Mouse (Mus musculus) heart, postnatal 0 days (tissue): Measurements from ENCODE around the gene Arhgap42. TPM values are rescaled to one million over a fixed set of nuclear protein-coding genes. Genes with fewer than 3 reads are reported as not detected.

Experiments
- ATAC-seq: fragments of 200-750 bp; cut with Nextera tagmentation; 2 replicates; pipeline ENCODE4 v1.8.0; 2017; ENCODE audit warnings: low read depth, moderate number of reproducible peaks, moderate library complexity; ENCODE audit not compliant: insufficient read depth
- DNase-seq: peaks from one replicate; pipeline ENCODE4 v3.0.0-alpha.2; 2016; ENCODE audit warnings: low spot score
- H3K27ac ChIP-seq: fragments of 300-500 bp; sonication (generic); 2 replicates; pipeline ENCODE4 v1.5.1; 2014; ENCODE audit warnings: low read depth, mild to moderate bottlenecking
- H3K27me3 ChIP-seq: fragments of 300-500 bp; sonication (generic); 2 replicates; pipeline ENCODE4 v1.6.1; 2014; ENCODE audit warnings: low read length, mixed read lengths; ENCODE audit not compliant: control insufficient read depth, insufficient read depth
- H3K36me3 ChIP-seq: fragments of 300-500 bp; sonication (generic); replicated peaks from 2 replicates; pipeline ENCODE4 v1.6.1; 2014; ENCODE audit warnings: low read length, mixed read lengths; ENCODE audit not compliant: control insufficient read depth, insufficient read depth
- H3K4me1 ChIP-seq: fragments of 300-500 bp; sonication (generic); 2 replicates; pipeline ENCODE4 v1.6.1; 2014; ENCODE audit warnings: antibody characterized with exemption; ENCODE audit not compliant: control insufficient read depth, insufficient read depth
- H3K4me2 ChIP-seq: fragments of 300-500 bp; sonication (generic); 2 replicates; pipeline ENCODE4 v1.6.1; 2014; ENCODE audit warnings: low read depth, mild to moderate bottlenecking, low read length, moderate library complexity
- H3K4me3 ChIP-seq: fragments of 300-500 bp; sonication (generic); 2 replicates; pipeline ENCODE4 v1.5.1; 2014; ENCODE audit warnings: low read depth, low read length
- H3K9ac ChIP-seq: fragments of 300-500 bp; sonication (generic); replicated peaks from 2 replicates; pipeline ENCODE4 v1.6.1; 2014; ENCODE audit warnings: low read depth, low read length, mixed read lengths
- H3K9me3 ChIP-seq: fragments of 300-500 bp; sonication (generic); replicated peaks from 2 replicates; pipeline ENCODE4 v1.6.1; 2016; ENCODE audit warnings: low read length; ENCODE audit not compliant: control insufficient read depth
- CTCF ChIP-seq: IDR thresholded peaks from 2 replicates; pipeline ENCODE4 v1.5.1; 2016; ENCODE audit warnings: antibody characterized with exemption, control low read depth, low read depth
- EP300 ChIP-seq: IDR thresholded peaks from 2 replicates; pipeline ENCODE4 v1.6.1; 2016; ENCODE audit warnings: antibody characterized with exemption, low read depth
- WGBS: fragments of 180-500 bp; shearing (Covaris S2); extraction: QIAGEN DNeasy Blood & Tissue Kit; methylation state at CpG from one replicate; pipeline ENCODE4 v1.1.7; 2014; 5-methylcytosine and 5-hydroxymethylcytosine counted together
- polyA plus RNA-seq: library from polyadenylated mRNA; unstranded; fragments of >200 nt; fragmentation: Nextera tagmentation; extraction: Ambion mirVana; gene quantifications from 2 replicates; pipeline ENCODE4 v1.2.1, GENCODE M21; 2015
- total RNA-seq: library from RNA; depleted of rRNA; stranded (reverse); fragments of >200 nt; gene quantifications from 2 replicates; pipeline ENCODE4 v1.2.3, GENCODE M21; 2014; ENCODE audit warnings: low replicate concordance; rRNA removed

Gene Arhgap42
- total RNA-seq: 4.6 and 7.9 TPM in 2 replicates
- polyA plus RNA-seq: 8.1 TPM in 2 replicates

GRCm38 (mm10) chr9:9238438-9239391, at the start of gene Arhgap42:
Gene Arhgap42 (minus strand): TSS chr9:9239101.
- Histone ChIP-seq H3K4me2 (peak within 1 kb of the TSS; percentile 72), H3K4me1 (peaks cover 4% of the 10 kb centered on the region), H3K27me3 (no peaks in the 10 kb centered on the region), H3K9me3 (no peaks in the 10 kb centered on the region), H3K9ac (peak within 1 kb of the TSS; percentile 70), H3K4me3 (peak within 1 kb of the TSS; percentile 71), H3K36me3 (no peaks in the 10 kb centered on the region), H3K27ac (peak within 1 kb of the TSS; percentile 83)
- TF ChIP-seq CTCF: peak; percentile 63
- no peak for TF ChIP-seq EP300
- DNase-seq (peak; percentile 82), ATAC-seq (peak; percentile 93)
- under 1% methylated on average over 61 of the region's 78 CpGs for WGBS

GRCm38 (mm10) chr9:9288140-9288539, 49.2 kb upstream of the Arhgap42 start:
- Histone ChIP-seq H3K4me3 (no peak overlapping the region), H3K27me3 (no peaks in the 10 kb centered on the region), H3K36me3 (no peaks in the 10 kb centered on the region), H3K4me2 (no peak overlapping the region), H3K9ac (no peak overlapping the region), H3K4me1 (no peaks in the 10 kb centered on the region), H3K27ac (no peak overlapping the region), H3K9me3 (no peaks in the 10 kb centered on the region)
- no peak for ATAC-seq
- 78% methylated on average over 2 of the region's 2 CpGs for WGBS
- DNase-seq: no peak
- TF ChIP-seq EP300 (no peak), CTCF (no peak)

GRCm38 (mm10) chr9:9269305-9269704, 30.4 kb upstream of the Arhgap42 start:
- WGBS: 26% methylated on average over 2 of the region's 2 CpGs
- no peak overlapping the region for H3K9ac ChIP-seq
- TF ChIP-seq EP300 (no peak), CTCF (no peak)

GRCm38 (mm10) chr9:9267606-9268601, 29.0 kb upstream of the Arhgap42 start:
- 69% methylated on average over 6 of the region's 6 CpGs for WGBS
- H3K27me3 ChIP-seq: no peaks in the 10 kb centered on the region
- DNase-seq (no peak), ATAC-seq (no peak)
- H3K4me1 ChIP-seq: no peaks in the 10 kb centered on the region
- no peak overlapping the region for H3K4me2 ChIP-seq
- H3K36me3 ChIP-seq: no peaks in the 10 kb centered on the region
- H3K27ac ChIP-seq: no peak overlapping the region
- H3K9me3 ChIP-seq: no peaks in the 10 kb centered on the region
- H3K4me3 ChIP-seq: no peak overlapping the region
- TF ChIP-seq EP300 (no peak), CTCF (no peak)
- no peak overlapping the region for H3K9ac ChIP-seq

More at GRCm38 (mm10) chr9:9269305-9269704, 30.4 kb upstream of the Arhgap42 start:
- H3K9me3 ChIP-seq: no peaks in the 10 kb centered on the region
- H3K4me1 ChIP-seq: no peaks in the 10 kb centered on the region
- ATAC-seq (no peak), DNase-seq (no peak)
- H3K36me3 ChIP-seq: no peaks in the 10 kb centered on the region
- H3K4me2 ChIP-seq: no peak overlapping the region
- H3K27me3 ChIP-seq: no peaks in the 10 kb centered on the region
- no peak overlapping the region for H3K4me3 ChIP-seq
- H3K27ac ChIP-seq: no peak overlapping the region

GRCm38 (mm10) chr9:9263543-9263942, 24.6 kb upstream of the Arhgap42 start:
- H3K9ac ChIP-seq: no peak overlapping the region
- no peaks in the 10 kb centered on the region for H3K36me3 ChIP-seq
- no peak overlapping the region for H3K4me3 ChIP-seq
- WGBS: 42% methylated on average over 1 of the region's 1 CpGs
- no peaks in the 10 kb centered on the region for H3K27me3 ChIP-seq
- no peak overlapping the region for H3K27ac ChIP-seq
- H3K4me1 ChIP-seq: no peaks in the 10 kb centered on the region
- ATAC-seq (no peak), DNase-seq (no peak)
- no peak for TF ChIP-seq CTCF
- TF ChIP-seq EP300: no peak
- H3K9me3 ChIP-seq: no peaks in the 10 kb centered on the region
- H3K4me2 ChIP-seq: no peak overlapping the region
